Mouse (Mus musculus) lung, adult 2 months (tissue): ENCODE results near the gene Lbp. TPM values are rescaled to one million over a fixed set of nuclear protein-coding genes. Genes with fewer than 3 reads are reported as not detected.
A peak's percentile ranks its signal among the peaks of the same experiment; 100 is the strongest.

Experiments
- DNase-seq: peaks from one replicate; pipeline ENCODE4 v3.0.0; 2022
- H3K4me1 ChIP-seq: fragments of 200-500 bp; 2 replicates; pipeline ENCODE4 v1.6.1; 2011; ENCODE audit warnings: low read length; ENCODE audit not compliant: control insufficient read depth, insufficient read depth
- H3K4me3 ChIP-seq: fragments of 200-500 bp; replicated peaks from 2 replicates; pipeline ENCODE3; 2011; ENCODE audit warnings: low read depth, mild to moderate bottlenecking, control low read depth, low read length; ENCODE audit errors: extremely low read depth
- CTCF ChIP-seq: fragments of 200-500 bp; IDR thresholded peaks from 2 replicates; pipeline ENCODE4 v1.5.1; 2011; ENCODE audit warnings: mild to moderate bottlenecking, low read length, control low read depth; ENCODE audit not compliant: insufficient read depth
- POLR2A ChIP-seq: fragments of 200-500 bp; IDR thresholded peaks from 2 replicates; pipeline ENCODE4 v1.6.1; 2011; ENCODE audit warnings: low read depth, mild to moderate bottlenecking, control low read depth, low read length, borderline replicate concordance; ENCODE audit errors: extremely low read depth
- WGBS: fragments of 180-500 bp; shearing (Covaris S2); methylation state at CpG from one replicate; pipeline ENCODE4 v1.1.7; 2018; 5-methylcytosine and 5-hydroxymethylcytosine counted together
- polyA plus RNA-seq: library from polyadenylated mRNA; depleted of rRNA; stranded (reverse); fragments of >200 nt; gene quantifications from 2 replicates; pipeline ENCODE4 v1.2.3, GENCODE M21; 2012

Lbp gene
- polyA plus RNA-seq, 1 experiment, result 110 TPM

DNA sequence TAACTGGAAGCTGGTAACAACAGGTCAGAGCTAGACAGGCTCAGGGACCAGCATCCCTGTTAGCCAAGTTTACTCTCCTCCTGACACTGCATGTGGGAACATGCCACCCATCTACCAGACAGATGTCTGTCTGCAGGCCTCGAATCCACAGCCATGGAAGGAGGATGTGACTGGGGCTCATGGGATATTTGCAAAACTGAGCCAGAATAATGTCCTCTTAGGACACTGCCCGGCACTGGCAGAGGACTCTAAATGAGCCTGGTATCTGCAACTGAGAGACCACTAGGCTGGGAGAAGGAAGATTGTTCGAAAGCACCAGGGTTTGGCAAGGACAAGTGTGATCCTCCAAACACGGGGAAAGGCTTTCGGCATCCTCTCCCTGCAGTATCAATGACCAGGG is 49.8 kb downstream of the Lbp start:
- DNase-seq, result no peak
- Histone ChIP-seq H3K4me1 (no peaks in the 10 kb centered on the region; the same call in 1 of the 2 replicates), H3K4me3 (no peak overlapping the region)
- no peak for TF ChIP-seq CTCF
- no peak for TF ChIP-seq POLR2A
- 85% methylated on average over 5 of the region's 5 CpGs for WGBS

DNA sequence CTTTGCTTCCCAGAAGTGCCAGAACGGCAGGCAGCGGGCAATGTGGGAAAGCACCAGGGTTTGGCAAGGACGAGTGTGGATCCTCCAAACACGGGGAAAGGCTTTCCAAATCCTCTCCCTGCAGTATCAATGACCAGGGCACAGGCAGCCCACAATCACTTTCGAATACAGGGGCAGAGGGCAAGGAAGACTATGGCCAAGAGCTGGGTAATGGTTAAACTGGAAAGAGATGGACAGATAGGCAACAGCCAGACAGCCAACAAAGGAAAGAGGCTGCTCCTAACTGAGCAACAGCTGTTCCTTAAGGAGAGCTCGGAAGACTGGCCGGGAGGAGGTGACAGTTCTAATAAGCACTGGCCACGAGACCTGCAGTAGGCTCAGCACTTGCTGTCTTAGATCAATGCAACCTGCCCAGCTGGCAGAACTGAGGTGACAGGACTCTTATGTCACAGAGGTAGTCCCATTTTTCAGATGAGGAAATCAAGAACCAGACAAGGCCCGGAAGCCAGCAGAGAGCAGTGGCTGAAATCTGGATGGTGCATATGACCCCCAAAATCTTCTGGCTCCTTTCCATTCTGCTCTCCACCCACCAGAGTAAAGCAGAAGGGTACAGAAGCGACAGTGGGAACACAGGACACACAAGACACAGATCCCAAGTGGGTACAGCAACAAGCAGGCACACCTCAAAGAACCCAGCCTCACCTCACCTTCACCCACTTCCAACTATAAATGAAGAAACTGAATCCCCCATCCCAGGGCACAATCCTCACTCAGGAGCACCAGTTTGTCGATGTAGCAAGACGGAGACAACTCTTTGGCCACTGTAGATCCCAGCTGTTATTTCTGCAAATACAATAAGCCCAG is 53.7 kb downstream of the Lbp start:
- TF ChIP-seq CTCF (no peak), POLR2A (no peak)

DNA sequence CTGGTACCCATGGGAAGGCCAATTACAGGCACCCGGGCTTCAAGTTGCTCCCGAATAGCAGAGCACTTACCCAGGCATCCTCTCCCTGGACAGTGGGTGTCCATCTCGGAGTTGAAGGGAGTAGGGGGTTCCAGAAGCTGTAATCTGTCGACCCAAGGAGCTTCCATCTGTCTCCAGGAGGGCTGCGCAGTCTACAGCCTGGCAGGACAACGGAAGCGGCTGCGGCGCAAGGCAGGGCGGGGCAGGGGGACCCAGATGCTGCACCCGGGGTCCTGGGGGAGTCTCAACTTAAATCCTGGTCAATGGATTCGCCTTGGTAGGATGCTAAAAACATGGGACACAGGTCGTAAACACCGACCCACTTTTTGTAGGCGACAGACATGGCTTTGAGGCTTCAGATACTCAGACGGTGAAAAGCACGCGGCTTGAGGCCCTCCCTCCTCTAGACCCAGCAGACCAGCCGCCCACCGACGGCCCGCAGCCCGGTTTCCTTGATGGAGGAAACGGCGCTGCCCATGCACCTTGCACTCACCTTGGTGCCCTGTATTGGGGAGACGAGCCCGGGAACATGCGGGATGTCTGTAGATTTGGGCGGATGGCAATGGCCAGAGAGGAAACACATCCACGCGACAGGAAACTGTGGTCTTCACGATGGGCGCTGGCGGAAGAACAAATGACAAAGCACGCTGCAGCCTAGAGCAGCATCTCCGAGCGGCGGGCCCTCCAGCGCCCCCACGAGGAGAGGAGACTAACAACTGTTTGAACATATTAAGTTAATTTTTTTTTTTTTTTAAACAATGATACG is 54.8 kb downstream of the Lbp start:
- TF ChIP-seq CTCF, result peak; percentile 43; the same call in 1 of the 2 replicates
- peak; percentile 78; the same call in 1 of the 2 replicates for TF ChIP-seq POLR2A
- under 1% methylated on average over 41 of the region's 41 CpGs for WGBS
- peak overlapping the region; percentile 83 for H3K4me3 ChIP-seq
- peaks cover 5% of the 10 kb centered on the region for H3K4me1 ChIP-seq
- peak; percentile 70 for DNase-seq

More for the DNA sequence above, 53.7 kb downstream of the Lbp start:
- Histone ChIP-seq H3K4me1 (peaks cover 5% of the 10 kb centered on the region), H3K4me3 (no peak overlapping the region)
- DNase-seq, result no peak
- 64% methylated on average over 12 of the region's 12 CpGs for WGBS

DNA sequence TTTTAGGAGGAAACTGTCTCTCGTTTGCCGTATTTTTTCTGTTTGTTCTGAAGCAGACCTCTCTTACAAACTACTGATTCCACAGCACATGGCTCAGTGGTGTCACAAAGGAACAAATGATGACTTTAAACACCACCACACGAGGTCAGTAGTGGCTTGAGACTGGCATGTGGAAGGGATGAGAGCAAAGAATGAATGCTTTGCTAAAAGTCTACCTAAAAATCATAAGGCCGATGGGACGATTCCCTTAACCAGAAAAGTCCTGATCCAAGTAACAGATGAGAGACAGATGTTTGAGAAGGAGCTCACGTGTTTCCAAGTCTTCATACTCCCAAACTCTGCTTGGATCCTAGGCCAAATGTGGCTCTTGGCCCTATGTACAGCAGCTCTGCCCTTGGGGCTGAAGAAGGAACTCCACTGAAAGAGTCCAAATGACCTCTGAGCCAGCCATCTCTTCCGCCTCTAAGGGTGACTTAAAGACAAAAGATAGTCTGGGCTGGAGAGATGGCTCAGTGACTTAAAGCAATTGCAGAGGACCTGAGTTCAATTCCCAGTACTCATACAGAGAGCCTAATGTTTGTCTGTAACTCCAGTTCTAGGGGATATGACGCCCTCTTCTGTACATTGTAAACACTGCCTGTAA is 55.5 kb downstream of the Lbp start:
- Histone ChIP-seq H3K4me3 (peak overlapping the region; percentile 83), H3K4me1 (peaks cover 5% of the 10 kb centered on the region)
- WGBS, result 28% methylated on average over 8 of the region's 8 CpGs
- DNase-seq, result no peak
- TF ChIP-seq POLR2A (no peak), CTCF (0 out of 2 replicates have a peak, but pooled peaks have one; percentile 11)

DNA sequence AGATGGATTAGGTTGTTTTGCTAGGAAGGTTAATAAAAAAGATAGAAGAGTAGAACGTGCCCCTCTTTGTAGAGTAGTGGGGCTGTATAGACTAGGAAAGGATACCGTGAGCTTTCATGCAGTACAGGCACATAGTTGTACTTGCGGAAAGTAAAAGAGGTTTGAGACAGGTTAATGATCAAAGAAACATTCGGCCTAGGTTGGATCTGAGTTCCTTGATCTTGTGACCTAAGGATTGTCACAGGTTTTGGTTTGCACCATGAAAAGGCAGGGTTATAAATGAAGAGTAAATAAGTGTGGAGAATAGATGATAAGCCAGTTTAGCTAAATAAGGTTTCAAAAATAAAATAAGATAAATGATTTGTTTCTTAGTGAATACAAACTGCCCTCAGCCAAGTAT is 57.9 kb downstream of the Lbp start:
- no peak overlapping the region for H3K4me3 ChIP-seq
- TF ChIP-seq POLR2A (no peak), CTCF (no peak)
- WGBS, result 76% methylated on average over 4 of the region's 4 CpGs
- peaks cover 5% of the 10 kb centered on the region for H3K4me1 ChIP-seq
- DNase-seq, result no peak

DNA sequence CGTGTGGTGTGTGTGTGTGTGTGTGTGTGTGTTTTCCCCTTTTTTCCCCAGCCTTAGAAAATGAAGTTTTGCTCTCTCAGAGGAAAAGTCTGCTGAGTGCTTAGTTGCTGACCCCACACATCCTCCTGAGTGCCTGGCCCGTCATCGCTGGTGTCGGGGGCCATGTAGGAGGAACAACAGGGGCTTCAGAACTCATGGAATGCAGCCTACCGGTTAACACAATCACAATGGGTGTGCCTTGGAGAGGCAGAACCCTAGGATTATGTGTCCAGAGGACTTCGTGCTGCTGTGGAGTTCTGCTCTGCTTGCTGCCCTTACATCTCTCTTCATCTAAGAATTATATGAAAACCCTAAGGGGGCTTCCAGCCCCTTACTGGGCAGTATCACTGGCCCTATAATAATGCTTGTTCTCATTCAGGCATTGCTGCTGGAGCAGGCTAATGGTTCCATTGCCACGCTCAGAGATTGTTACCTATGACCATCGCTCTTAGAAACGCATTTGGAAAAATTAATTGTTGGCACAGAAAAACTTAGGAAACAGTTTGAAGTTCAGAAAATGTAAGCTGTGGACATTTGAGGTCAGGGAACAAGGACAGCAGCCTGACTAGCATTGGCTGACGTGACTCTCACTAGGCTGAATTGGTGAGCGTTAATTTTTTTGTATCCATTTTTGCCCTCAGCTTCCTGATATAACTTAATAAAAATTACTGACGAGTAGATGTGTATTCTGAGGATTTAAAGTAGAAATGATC is 59.0 kb downstream of the Lbp start:
- no peak for DNase-seq
- Histone ChIP-seq H3K4me3 (no peak overlapping the region), H3K4me1 (peaks cover 5% of the 10 kb centered on the region)
- TF ChIP-seq CTCF, result no peak
- no peak for TF ChIP-seq POLR2A
- 76% methylated on average over 12 of the region's 12 CpGs for WGBS

DNA sequence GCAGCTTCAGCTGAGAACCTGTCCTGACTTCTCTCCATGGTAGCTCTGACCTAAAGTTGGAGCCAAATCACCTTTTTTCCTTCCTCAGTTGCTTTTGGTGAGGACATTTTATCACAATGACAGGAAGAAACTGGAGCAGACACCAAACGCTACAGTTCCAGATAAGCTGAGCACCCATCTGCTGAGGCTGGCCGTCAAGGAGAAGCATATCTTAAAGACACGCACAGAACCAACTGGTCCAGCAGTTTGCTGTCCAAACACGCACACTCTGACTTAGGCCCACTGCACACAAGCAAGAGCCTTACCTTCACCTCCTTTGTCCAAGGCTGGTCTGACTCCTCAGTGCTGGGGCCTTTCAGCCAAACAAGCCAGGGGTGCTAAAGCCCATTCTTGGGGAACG is 61.4 kb downstream of the Lbp start:
- H3K4me1 ChIP-seq, result no peaks in the 10 kb centered on the region; the same call in 1 of the 2 replicates
- no peak overlapping the region for H3K4me3 ChIP-seq
- WGBS, result 76% methylated on average over 5 of the region's 5 CpGs
- TF ChIP-seq CTCF, result no peak
- no peak for TF ChIP-seq POLR2A
- DNase-seq, result no peak

DNA sequence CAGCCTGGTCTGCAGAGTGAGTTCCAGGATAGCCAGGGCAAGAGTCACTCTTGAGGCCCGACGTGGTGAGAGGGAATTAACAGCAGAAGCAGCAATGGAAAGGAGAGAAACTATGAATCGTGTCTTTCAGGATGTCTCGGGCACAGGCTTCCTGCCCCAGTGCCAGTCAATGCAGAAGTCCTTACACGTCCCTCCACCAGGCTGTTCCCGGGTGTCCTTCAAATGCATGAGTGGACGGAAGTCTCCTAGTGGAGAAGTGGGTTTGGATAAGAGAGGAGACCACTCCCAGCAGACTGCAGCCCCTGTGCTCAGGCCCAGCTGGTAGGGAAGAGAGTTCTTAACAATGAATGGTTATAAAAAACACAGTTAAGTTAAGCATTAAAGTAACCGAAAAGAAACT is 62.0 kb downstream of the Lbp start:
- no peak for TF ChIP-seq POLR2A
- no peak for TF ChIP-seq CTCF
- DNase-seq, result no peak
- 90% methylated on average over 8 of the region's 8 CpGs for WGBS
- peaks cover 3% of the 10 kb centered on the region for H3K4me1 ChIP-seq
- H3K4me3 ChIP-seq, result no peak overlapping the region
